Mouse (Mus musculus): ENCODE measurements around the gene Nemf. TPM values are rescaled to one million over a fixed set of nuclear protein-coding genes. Genes with fewer than 3 reads are reported as not detected.
"Not testable (repeated sequence)": the region's sequence is repeated elsewhere in the genome, so short reads cannot be mapped to it uniquely, and the experiment has no call there.

Nemf gene
- total RNA-seq, 4 experiments from 2014 or later = 43.7 to 46.5 (median 45.8) TPM

GRCm38 (mm10) chr12:69372731-69373331, 15.9 kb upstream of the Nemf start:
- peak in 1 of 2 experiments; percentile 29 for DNase-seq (ENCODE audit: low spot score in 2 of 2)

GRCm38 (mm10) chr12:69371854-69372671, 15.1 kb upstream of the Nemf start, which contains the start of the genes Arf6 and Gm9887:
TSS of gene Arf6 (plus strand) at chr12:69372150.
TSS of gene Gm9887 (minus strand) at chr12:69372458.
- peak; percentile 95 to 97 for DNase-seq (ENCODE audit: low spot score in 2 of 2)

DNA sequence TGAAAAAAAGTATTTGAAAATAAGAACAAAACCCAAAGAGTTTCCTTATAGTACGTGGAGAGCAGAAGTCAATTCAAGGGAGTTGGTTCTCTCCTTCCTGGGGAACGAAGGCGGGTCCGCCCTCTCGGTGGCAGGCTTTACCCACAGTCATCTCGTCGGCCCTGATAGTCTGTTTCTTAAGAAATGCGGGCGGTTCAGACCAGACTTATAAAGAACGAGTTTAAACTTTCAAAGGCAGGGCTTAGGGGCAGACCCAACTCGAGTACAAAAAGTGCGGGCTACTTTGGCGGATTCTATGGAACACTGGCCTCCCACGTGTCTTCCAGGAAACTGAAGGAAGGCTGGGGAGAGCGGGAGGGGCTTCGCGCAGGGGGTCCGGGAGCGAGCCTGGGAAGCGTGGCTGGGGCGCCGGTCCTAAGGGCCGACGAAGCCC, 14.5 kb upstream of the Nemf start:
- DNase-seq (ENCODE audit: low spot score in 2 of 2) = no peak

DNA sequence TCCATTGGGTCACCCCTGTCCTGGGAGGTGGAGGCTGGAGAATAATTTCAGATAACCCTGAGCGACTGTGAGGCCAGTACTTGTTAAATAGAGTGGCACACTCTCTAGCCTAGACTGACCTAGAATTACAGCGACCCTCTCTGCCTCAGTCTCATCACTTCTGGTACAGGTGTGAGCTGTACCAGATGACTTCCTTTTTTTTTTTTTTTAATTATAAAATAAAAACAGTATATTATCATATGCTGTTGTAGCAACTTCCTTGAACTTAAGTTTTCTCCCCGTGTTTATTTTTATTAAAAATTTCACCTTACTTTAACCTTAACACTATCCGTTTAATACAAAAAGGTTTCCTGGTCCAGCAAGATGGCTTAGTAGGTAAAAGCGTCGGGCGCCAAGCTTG, 14.0 kb upstream of the Nemf start:
- no peak for DNase-seq (ENCODE audit: low spot score in 2 of 2)

GRCm38 (mm10) chr12:69367557-69367956, 10.6 kb upstream of the Nemf start:
- no peak for DNase-seq (ENCODE audit: low spot score in 2 of 2)

DNA sequence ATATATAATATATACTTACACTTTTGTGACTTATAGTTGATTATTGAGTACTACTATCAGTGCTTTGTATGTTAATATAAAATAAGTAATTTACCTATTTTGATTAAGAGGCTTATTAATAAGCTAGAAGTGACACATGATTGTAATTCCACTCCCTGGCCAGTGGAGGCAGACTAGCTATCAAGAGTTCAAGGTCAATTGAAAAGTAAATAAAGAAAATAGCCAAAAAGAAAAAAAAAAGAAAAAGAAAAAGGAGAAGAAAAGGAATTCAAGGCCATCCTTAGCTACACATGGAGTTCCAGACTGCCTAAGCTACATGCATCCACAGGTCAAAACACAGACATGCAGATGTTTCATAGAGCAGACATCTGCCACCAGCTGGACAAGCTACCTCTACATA, 9.5 kb upstream of the Nemf start:
- DNase-seq (ENCODE audit: low spot score in 2 of 2) = no peak

DNA sequence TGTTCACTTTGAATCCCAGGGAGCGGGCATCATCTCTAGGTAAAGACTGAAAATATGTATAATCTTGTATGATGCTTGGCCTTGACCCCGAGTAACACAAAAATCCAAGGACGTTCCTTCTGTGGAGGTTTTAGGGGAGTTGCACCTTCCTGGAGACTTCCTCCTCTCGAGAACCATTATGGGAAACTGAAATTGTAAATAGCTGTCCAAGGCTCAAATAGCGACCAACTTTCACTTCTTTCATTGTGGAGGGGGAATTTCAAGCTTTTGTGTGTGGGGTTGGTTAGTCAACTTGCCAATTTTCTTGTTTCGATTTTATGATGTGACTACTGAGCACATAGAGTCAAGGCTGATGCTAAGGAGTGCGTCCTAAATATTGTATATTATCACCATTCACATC, 8.8 kb upstream of the Nemf start:
- DNase-seq (ENCODE audit: low spot score in 2 of 2) = no peak

DNA sequence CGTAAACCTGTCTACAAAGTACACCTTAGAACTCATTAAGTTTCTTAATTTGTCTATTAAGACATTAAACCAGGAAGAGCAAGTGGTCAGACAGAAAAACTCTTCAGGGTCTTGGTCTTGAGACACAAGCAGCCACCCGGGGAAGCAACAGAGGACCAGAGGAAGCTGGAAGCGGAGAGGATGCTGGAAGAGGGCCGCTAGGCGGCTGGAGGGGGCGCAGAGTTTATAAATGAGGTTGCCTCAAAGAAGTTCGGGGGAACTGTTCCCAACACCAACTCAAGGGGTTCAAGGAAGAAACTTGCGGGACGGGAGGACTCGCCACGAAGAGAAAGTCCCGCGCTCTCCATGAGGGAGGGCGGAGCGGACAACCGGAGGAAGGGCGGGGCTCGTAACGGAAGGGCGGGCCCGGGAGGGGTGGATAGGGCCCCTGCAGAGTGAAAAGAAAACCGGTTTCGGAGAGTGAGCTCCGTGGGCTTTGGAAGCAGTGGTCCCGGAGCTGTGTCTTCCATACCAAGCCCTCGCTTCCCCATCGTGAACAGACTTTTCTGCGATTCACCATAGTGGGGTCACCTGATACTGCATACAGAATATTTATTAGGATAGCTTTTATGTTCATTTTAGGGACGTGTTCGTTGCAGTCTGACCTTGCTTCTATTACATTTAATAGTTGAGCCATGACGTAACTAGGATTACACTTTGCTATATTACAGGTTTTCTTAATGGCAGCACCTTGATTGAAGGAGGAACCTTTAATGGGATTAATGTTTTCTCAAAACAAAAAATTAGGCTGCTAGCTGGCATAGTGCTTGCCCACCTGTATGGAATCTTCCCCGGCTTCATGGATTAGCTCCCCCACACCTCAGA, 7.2 kb upstream of the Nemf start:
- peak in 1 of 2 experiments; percentile 42 for DNase-seq (ENCODE audit: low spot score in 2 of 2)

DNA sequence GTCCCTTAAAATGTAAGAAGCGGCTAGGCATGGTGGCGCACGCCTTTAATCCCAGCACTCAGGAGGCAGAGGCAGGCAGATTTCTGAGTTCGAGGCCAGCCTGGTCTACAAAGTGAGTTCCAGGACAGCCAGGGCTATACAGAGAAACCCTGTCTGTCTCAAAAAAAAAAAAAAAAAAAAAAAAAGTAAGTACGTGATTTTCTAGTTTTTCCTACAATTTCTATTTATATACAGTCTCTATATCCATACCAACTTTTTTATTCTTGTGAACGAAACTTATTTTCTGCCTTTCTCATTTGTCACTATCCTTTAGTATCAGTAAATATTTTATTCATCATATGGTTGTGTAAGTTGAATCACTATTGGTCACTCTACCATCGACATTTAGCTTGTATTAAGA, 6.1 kb upstream of the Nemf start:
- DNase-seq (ENCODE audit: low spot score in 2 of 2) = not testable (repeated sequence)

- no peak for DNase-seq (ENCODE audit: low spot score in 2 of 2)
Measured at GRCm38 (mm10) chr12:69362388-69362787, 5.4 kb upstream of the Nemf start.

DNA sequence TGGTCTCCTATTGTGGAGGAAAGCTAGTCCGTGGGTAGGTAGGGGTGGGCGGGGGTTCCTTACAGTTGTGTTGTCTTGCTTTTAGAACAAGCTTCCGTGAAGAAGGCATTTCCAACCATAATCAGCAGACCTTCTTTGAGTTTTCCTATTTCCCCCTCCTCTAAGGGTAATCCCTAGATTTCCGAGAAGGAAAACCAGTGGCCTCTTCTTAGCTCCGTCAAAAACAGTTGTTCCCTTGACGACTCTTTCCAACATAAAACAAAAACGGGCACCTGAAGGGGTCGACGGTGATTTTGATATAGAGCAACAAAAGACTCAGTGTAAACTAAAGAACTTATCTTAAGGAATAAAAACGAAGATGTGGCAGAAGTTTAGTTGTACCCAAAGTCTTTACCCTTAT, 5.0 kb upstream of the Nemf start:
- DNase-seq (ENCODE audit: low spot score in 2 of 2) = no peak

GRCm38 (mm10) chr12:69360997-69361899, 4.3 kb upstream of the Nemf start:
- DNase-seq (ENCODE audit: low spot score in 2 of 2) = peak; percentile 98 to 100

DNA sequence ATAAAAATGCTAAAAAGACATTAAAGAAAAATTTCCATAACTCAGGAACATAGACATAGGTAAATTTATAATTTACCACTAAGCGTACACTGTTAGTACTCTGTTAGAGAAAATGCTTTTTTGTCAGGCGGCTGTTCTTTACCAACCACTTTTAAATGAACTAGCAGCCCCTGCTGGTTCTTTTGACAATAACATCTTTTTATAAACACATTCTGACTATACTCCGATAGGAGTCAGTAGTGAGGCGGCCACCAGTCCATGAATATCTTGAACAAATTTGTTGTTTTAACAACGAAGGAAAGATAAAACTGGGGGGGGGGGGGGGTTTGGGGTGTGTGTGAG, 3.7 kb upstream of the Nemf start:
- DNase-seq (ENCODE audit: low spot score in 2 of 2) = peak in 1 of 2 experiments; percentile 61

DNA sequence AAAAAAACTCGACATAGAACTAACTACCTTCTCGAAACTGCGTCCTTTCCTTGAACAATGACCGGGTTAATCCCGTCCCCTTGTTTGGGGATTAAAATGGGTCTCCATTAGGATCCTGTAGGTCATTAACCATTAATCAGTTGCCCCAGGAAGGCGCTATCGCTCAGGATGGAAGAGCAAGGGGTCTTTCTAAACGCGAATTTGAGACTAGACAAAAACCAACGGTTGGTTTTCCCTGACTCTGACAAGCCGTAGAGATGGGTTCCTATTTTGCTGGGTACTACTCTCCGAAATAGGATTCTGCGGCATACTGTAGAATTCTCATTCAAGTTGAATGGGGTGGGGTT, 308 bp upstream of the Nemf start:
- no peak for DNase-seq (ENCODE audit: low spot score in 2 of 2)

- DNase-seq (ENCODE audit: low spot score in 2 of 2) = no peak
Measured at GRCm38 (mm10) chr12:69351685-69352084, 5.3 kb downstream of the Nemf start.

DNA sequence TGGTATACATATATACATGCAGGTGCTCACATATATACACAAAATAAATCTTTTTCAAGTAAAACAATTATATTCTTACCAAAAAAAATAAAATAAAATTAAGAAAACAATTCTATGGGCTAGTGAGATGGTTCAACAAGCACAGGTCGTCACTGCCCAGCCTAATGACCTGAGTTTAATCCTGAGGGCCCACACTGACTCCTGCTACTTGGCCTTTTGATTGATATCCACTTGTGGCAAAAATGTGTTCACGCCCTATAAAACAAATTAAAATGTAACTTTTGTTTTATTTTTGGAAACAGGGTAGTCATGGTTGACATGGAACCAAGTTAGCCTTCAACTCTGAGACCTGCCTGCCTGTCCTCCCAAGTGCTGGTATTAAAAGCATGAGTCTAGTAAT, 7.0 kb downstream of the Nemf start:
- DNase-seq (ENCODE audit: low spot score in 2 of 2) = no peak

DNA sequence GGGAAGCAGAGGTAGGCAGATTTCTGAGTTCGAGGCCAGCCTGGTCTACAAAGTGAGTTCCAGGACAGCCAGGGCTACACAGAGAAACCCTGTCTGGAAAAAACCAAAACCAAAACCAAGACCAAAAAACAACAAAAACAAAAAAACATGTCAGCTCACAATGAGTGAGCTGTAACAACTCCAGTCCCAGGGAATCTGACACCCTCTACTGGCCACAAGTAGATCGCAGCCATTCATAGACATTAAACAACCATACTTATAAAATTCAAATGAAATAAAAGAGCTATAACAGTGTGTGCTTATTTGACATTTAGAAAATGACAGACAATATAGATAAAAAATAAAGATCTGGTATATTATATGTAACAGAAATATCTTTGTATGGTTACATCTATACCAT, 23.4 kb downstream of the Nemf start:
- no peak for DNase-seq (ENCODE audit: low spot score in 2 of 2)

DNA sequence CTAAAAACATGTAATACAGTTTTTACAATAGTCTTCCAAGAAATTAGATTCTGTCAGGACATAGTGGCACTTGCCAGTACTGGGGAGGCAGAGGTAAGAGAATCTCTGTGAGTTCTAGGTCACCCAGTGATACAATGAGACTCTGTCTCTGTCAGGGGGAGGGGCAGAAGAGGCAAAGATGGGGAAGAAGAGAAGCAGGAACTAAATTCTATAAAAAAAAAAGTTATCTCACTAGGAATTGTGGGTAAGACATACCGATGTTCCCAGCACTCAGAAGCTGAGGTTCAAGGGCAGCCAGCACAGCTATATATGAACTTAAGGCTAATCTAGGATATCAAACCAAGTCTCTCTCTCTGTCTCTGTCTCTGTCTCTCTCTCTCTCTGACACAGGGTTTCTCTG, 24.8 kb downstream of the Nemf start:
- DNase-seq (ENCODE audit: low spot score in 2 of 2) = no peak

GRCm38 (mm10) chr12:69331187-69331586, 25.8 kb downstream of the Nemf start:
- DNase-seq (ENCODE audit: low spot score in 2 of 2) = no peak

- no peak for DNase-seq (ENCODE audit: low spot score in 2 of 2)
Measured at GRCm38 (mm10) chr12:69318431-69318830, 38.5 kb downstream of the Nemf start.

- no peak for DNase-seq (ENCODE audit: low spot score in 2 of 2)
Measured at GRCm38 (mm10) chr12:69309659-69310058, 47.3 kb downstream of the Nemf start.

Data from left cerebral cortex, adult 8-10 months (tissue).